Comparison of ENCODE assay signal across 9 mouse cellular contexts in genomic region chr10:89532929-89533727, GRCm38 (mm10). TPM values are rescaled to one million over a fixed set of nuclear protein-coding genes. Genes with fewer than 3 reads are reported as not detected.
DNase-seq lines count a peak whose midpoint lies in the region; ATAC-seq and TF ChIP-seq lines count a peak whose summit lies in the region.
"Had no signal": no experiment of that assay in that cellular context is flagged by ENCODE, and none has a peak within 500 bp of the region (broad histone marks: within the 10 kb centered on the region; RNA-seq: fewer than 3 reads in every experiment).

Gene Nr1h4 (minus strand): TSS chr10:89533585.

- H3K27me3 ChIP-seq in testis, adult 2 months (ENCODE audit: control insufficient read depth, insufficient read depth, low read length): no peaks in the 10 kb centered on the region
- H3K27me3 ChIP-seq in hindbrain, embryonic 14.5 days (ENCODE audit: control insufficient read depth, insufficient read depth, low read length): no peaks in the 10 kb centered on the region
- H3K27me3 ChIP-seq: megakaryocyte, embryonic 14.5 days had no signal

- no peak for TF ChIP-seq CTCF in testis, adult 2 months (IDR thresholded peaks at IDR 0.05; ENCODE audit: control insufficient read depth, insufficient read depth, insufficient replicate concordance, low read depth, low read length)

- no peak for TF ChIP-seq POLR2A in testis, adult 2 months (IDR thresholded peaks at IDR 0.05; ENCODE audit: control insufficient read depth, low read depth, low read length)

- H3K27ac ChIP-seq in testis, adult 2 months (ENCODE audit: control insufficient read depth, insufficient read depth, low read depth, low read length): peak within 1 kb of the TSS; percentile 49
- H3K27ac ChIP-seq in hindbrain, embryonic 14.5 days: no peak within 1 kb of the TSS

- H3K9ac ChIP-seq in hindbrain, embryonic 14.5 days: no peak within 1 kb of the TSS

- H3K4me3 ChIP-seq in testis, adult 2 months (ENCODE audit: control insufficient read depth, low read depth, low read length): peak within 1 kb of the TSS; percentile 10
- H3K4me3 ChIP-seq in hindbrain, embryonic 14.5 days (replicated peaks; ENCODE audit: low read length): no peak within 1 kb of the TSS
- H3K4me3 ChIP-seq: megakaryocyte, embryonic 14.5 days had no signal

- 78% methylated on average over 17 of the region's 17 CpGs for whole genome bisulfite sequencing in hindbrain, embryonic 14.5 days

- peaks cover 4% of the 10 kb centered on the region; the same call in 1 of the 2 replicates for H3K4me1 ChIP-seq in testis, adult 2 months (ENCODE audit: control insufficient read depth, insufficient read depth, low read length)
- 0 out of 2 replicates have a peak, but pooled peaks cover 5% of the 10 kb centered on the region for H3K4me1 ChIP-seq in hindbrain, embryonic 14.5 days (replicated peaks; ENCODE audit: control insufficient read depth, insufficient read depth, low read length)

- no peak for ATAC-seq in hindbrain, embryonic 14.5 days (ENCODE audit: low FRiP score)

- H3K36me3 ChIP-seq in testis, adult 2 months (ENCODE audit: control insufficient read depth, insufficient read depth, low read length): no peaks in the 10 kb centered on the region
- H3K36me3 ChIP-seq in hindbrain, embryonic 14.5 days (replicated peaks; ENCODE audit: control insufficient read depth, insufficient read depth): no peaks in the 10 kb centered on the region

- H3K4me2 ChIP-seq in hindbrain, embryonic 14.5 days (replicated peaks): no peak within 1 kb of the TSS

- H3K9me3 ChIP-seq in hindbrain, embryonic 14.5 days (ENCODE audit: control insufficient read depth, low read length): no peaks in the 10 kb centered on the region
- H3K9me3 ChIP-seq: megakaryocyte, embryonic 14.5 days had no signal

- peak; percentile 25 for DNase-seq in ES-CJ7 (ENCODE audit: low read depth, low spot score)
- peak; percentile 44 for DNase-seq in ZHBTc4 (ENCODE audit: low read depth, low spot score)
- DNase-seq in heart, adult 8-10 months (ENCODE audit: low spot score): peak; percentile 55
- peak; percentile 89 for DNase-seq in kidney, postnatal 14 days
- DNase-seq in spleen, postnatal 14 days (ENCODE audit: low spot score in 2 of 2): no peak
- DNase-seq in hindbrain, embryonic 14.5 days (ENCODE audit: low spot score): no peak

RNA-seq across cellular contexts. Expression of gene Nr1h4, which starts in this region (rescaled TPM):
- total RNA-seq in heart, adult 8-10 months (2022): under 1 TPM; 0.35 to 0.50 (median 0.41) TPM
- 0.05 and 0.26 TPM in 2 replicates for polyA plus RNA-seq in testis, adult 2 months (2012; rRNA removed)
- 0.12 TPM in 1 of 2 replicates, not detected in the other for polyA plus RNA-seq in hindbrain, embryonic 14.5 days (2014; fragmentation: Nextera tagmentation; extraction: Ambion mirVana)
- total RNA-seq: common myeloid progenitor, adult 5-6 weeks had no signal

Comparison
In these comparisons a context has a peak if more than half of its experiments do, and no peak if none do; other contexts are left out.
1. Peak in DNase-seq in heart, adult 8-10 months; RNA of the gene not detected or under 1 TPM.
2. DNase-seq: peak in ES-CJ7 (single experiment), ZHBTc4 (single experiment) and kidney, postnatal 14 days (single experiment); none in spleen, postnatal 14 days (0 of 2) and hindbrain, embryonic 14.5 days (single experiment).